Mouse (Mus musculus) embryonic facial prominence, embryonic 11.5 days (tissue): ENCODE measurements at regions not wholly inside any gene's neighbourhood (a gene's known extent, or its start where the extent isn't known, plus 50 kb on each side); places are given as distances from the start of the nearest gene placed in this dataset.
A peak's percentile ranks its signal among the peaks of the same experiment; 100 is the strongest.

ENCODE experiments used
- ATAC-seq: fragments of 200-750 bp; cut with Nextera tagmentation; replicated peaks from 2 replicates; pipeline ENCODE4 v1.8.0; 2017; ENCODE audit warnings: low read depth; ENCODE audit not compliant: insufficient number of reproducible peaks, low FRiP score, low TSS enrichment
- DNase-seq: peaks from one replicate; pipeline ENCODE4 v3.0.0-alpha.2; 2015; ENCODE audit warnings: low spot score
- H3K27ac ChIP-seq: fragments of 300-500 bp; sonication (generic); replicated peaks from 2 replicates; pipeline ENCODE4 v1.5.1; 2014; ENCODE audit warnings: mild to moderate bottlenecking, low read depth, low read length, control low read depth
- H3K27me3 ChIP-seq: fragments of 300-500 bp; sonication (generic); 2 replicates; pipeline ENCODE4 v1.6.1; 2014; ENCODE audit warnings: mild to moderate bottlenecking, low read length, moderate library complexity, mixed read lengths; ENCODE audit not compliant: control insufficient read depth, insufficient read depth
- H3K36me3 ChIP-seq: fragments of 300-500 bp; sonication (generic); replicated peaks from 2 replicates; pipeline ENCODE4 v1.6.1; 2014; ENCODE audit warnings: low read depth, mild to moderate bottlenecking, low read length, moderate library complexity, mixed read lengths; ENCODE audit not compliant: control insufficient read depth, insufficient read depth
- H3K4me1 ChIP-seq: fragments of 300-500 bp; sonication (generic); 2 replicates; pipeline ENCODE4 v1.6.1; 2014; ENCODE audit warnings: low read length, mixed read lengths; ENCODE audit not compliant: control insufficient read depth, insufficient read depth
- H3K4me2 ChIP-seq: fragments of 300-500 bp; sonication (generic); 2 replicates; pipeline ENCODE4 v1.6.1; 2014; ENCODE audit warnings: low read depth, mild to moderate bottlenecking, control low read depth, low read length, moderate library complexity
- H3K4me3 ChIP-seq: fragments of 300-500 bp; sonication (generic); 2 replicates; pipeline ENCODE4 v1.5.1; 2014; ENCODE audit warnings: low read depth, low read length, control low read depth
- H3K9ac ChIP-seq: fragments of 300-500 bp; sonication (generic); replicated peaks from 2 replicates; pipeline ENCODE4 v1.6.1; 2014; ENCODE audit warnings: mild to moderate bottlenecking, control low read depth, low read length
- H3K9me3 ChIP-seq: fragments of 300-500 bp; sonication (generic); replicated peaks from 2 replicates; pipeline ENCODE4 v1.6.1; 2016; ENCODE audit warnings: mild to moderate bottlenecking, low read length, inconsistent platforms, mixed read lengths; ENCODE audit not compliant: control insufficient read depth
- WGBS: fragments of 180-500 bp; shearing (Covaris S2); extraction: QIAGEN DNeasy Blood & Tissue Kit; methylation state at CpG from one replicate; pipeline ENCODE4 v1.1.7; 2014; 5-methylcytosine and 5-hydroxymethylcytosine counted together

GRCm38 (mm10) chr2:137854494-137854893, 401.9 kb upstream of the Btbd3 start:
- H3K27me3 ChIP-seq = no peaks in the 10 kb centered on the region
- no peaks in the 10 kb centered on the region for H3K36me3 ChIP-seq
- H3K9me3 ChIP-seq = no peaks in the 10 kb centered on the region
- no peaks in the 10 kb centered on the region for H3K4me1 ChIP-seq
- no peak overlapping the region for H3K27ac ChIP-seq
- ATAC-seq = no peak
- 84% methylated on average over 4 of the region's 4 CpGs for WGBS
- no peak overlapping the region for H3K4me2 ChIP-seq
- H3K9ac ChIP-seq = no peak overlapping the region
- H3K4me3 ChIP-seq = no peak overlapping the region
- DNase-seq = no peak

GRCm38 (mm10) chr2:137853399-137854259, 402.7 kb upstream of the Btbd3 start:
- no peaks in the 10 kb centered on the region for H3K4me1 ChIP-seq
- DNase-seq (peak; percentile 6), ATAC-seq (no peak; the same call in 1 of the 2 replicates)
- H3K4me3 ChIP-seq = no peak overlapping the region
- H3K27ac ChIP-seq = no peak overlapping the region
- H3K36me3 ChIP-seq = no peaks in the 10 kb centered on the region
- no peak overlapping the region for H3K9ac ChIP-seq
- 74% methylated on average over 10 of the region's 10 CpGs for WGBS
- H3K9me3 ChIP-seq = no peaks in the 10 kb centered on the region
- no peaks in the 10 kb centered on the region for H3K27me3 ChIP-seq
- no peak overlapping the region for H3K4me2 ChIP-seq

- 51% methylated on average over 2 of the region's 2 CpGs for WGBS
- H3K27me3 ChIP-seq = no peaks in the 10 kb centered on the region
- no peaks in the 10 kb centered on the region for H3K9me3 ChIP-seq
- DNase-seq (no peak), ATAC-seq (no peak)
- H3K36me3 ChIP-seq = no peaks in the 10 kb centered on the region
- H3K27ac ChIP-seq = no peak overlapping the region
- no peak overlapping the region for H3K9ac ChIP-seq
- no peak overlapping the region for H3K4me3 ChIP-seq
- H3K4me2 ChIP-seq = no peak overlapping the region
- no peaks in the 10 kb centered on the region for H3K4me1 ChIP-seq
These were observed 408.5 kb upstream of the Btbd3 start for GRCm38 (mm10) chr2:137847901-137848300.

GRCm38 (mm10) chr2:137827814-137828374, 428.5 kb upstream of the Btbd3 start:
- DNase-seq (no peak), ATAC-seq (no peak)
- no peak overlapping the region for H3K4me2 ChIP-seq
- WGBS = 66% methylated on average over 8 of the region's 8 CpGs
- H3K9ac ChIP-seq = no peak overlapping the region
- H3K27ac ChIP-seq = no peak overlapping the region
- H3K27me3 ChIP-seq = no peaks in the 10 kb centered on the region
- no peak overlapping the region for H3K4me3 ChIP-seq
- no peaks in the 10 kb centered on the region for H3K4me1 ChIP-seq
- no peaks in the 10 kb centered on the region for H3K9me3 ChIP-seq
- no peaks in the 10 kb centered on the region for H3K36me3 ChIP-seq

- Histone ChIP-seq H3K4me3 (no peak overlapping the region), H3K27me3 (no peaks in the 10 kb centered on the region), H3K36me3 (no peaks in the 10 kb centered on the region), H3K9ac (no peak overlapping the region), H3K4me2 (no peak overlapping the region), H3K9me3 (no peaks in the 10 kb centered on the region), H3K27ac (no peak overlapping the region), H3K4me1 (no peaks in the 10 kb centered on the region)
- WGBS = 62% methylated on average over 5 of the region's 5 CpGs
- DNase-seq = no peak
- no peak for ATAC-seq
These were observed 434.9 kb upstream of the Btbd3 start for GRCm38 (mm10) chr2:137821344-137821916.

GRCm38 (mm10) chr2:137814945-137815344, 441.4 kb upstream of the Btbd3 start:
- 100% methylated on average over 1 of the region's 1 CpGs for WGBS
- Histone ChIP-seq H3K4me3 (no peak overlapping the region), H3K27ac (no peak overlapping the region), H3K4me1 (no peaks in the 10 kb centered on the region), H3K27me3 (no peaks in the 10 kb centered on the region), H3K36me3 (no peaks in the 10 kb centered on the region), H3K9me3 (no peaks in the 10 kb centered on the region), H3K9ac (no peak overlapping the region), H3K4me2 (no peak overlapping the region)
- ATAC-seq = no peak
- DNase-seq = no peak

GRCm38 (mm10) chr2:137808401-137809230, 447.7 kb upstream of the Btbd3 start:
- Histone ChIP-seq H3K4me3 (no peak overlapping the region), H3K27me3 (no peaks in the 10 kb centered on the region), H3K9ac (no peak overlapping the region), H3K27ac (no peak overlapping the region), H3K36me3 (no peaks in the 10 kb centered on the region), H3K4me1 (no peaks in the 10 kb centered on the region), H3K9me3 (no peaks in the 10 kb centered on the region), H3K4me2 (no peak overlapping the region)
- peak; percentile 85 for ATAC-seq
- WGBS = 73% methylated on average over 13 of the region's 13 CpGs
- peak; percentile 42 for DNase-seq
